Mouse (Mus musculus): ENCODE measurements around the gene Dkk3. TPM values are rescaled to one million over a fixed set of nuclear protein-coding genes. Genes with fewer than 3 reads are reported as not detected.

Dkk3 gene
- polyA plus RNA-seq, 1 experiment from 2014 or later = 55.0 TPM

DNA sequence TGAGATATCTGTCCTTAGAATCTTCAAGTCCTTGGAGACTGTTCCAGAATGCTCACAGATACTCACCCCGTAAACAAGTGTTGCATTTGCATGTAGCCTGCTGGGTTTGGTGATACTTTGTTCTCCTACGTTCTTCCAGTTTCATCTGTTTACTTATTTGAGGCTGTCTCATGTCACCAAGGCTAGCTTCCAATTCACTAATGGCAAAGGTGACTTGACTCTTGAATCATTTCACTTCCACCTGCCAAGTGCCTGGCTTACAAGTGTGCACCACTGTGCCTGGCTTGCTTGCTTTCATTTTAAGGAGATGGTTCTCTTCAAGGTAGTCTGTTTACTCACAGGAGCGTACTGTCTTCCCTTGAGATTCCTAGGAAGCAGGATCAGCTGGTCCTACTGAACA is 5.6 kb upstream of the Dkk3 start:
- Histone ChIP-seq H3K36me3 (ENCODE audit: control insufficient read depth, insufficient read depth, low read length) (no peaks in the 10 kb centered on the region), H3K9me3 (ENCODE audit: control insufficient read depth, low read length) (no peaks in the 10 kb centered on the region), H3K27ac (replicated peaks; ENCODE audit: low read depth, low read length) (no peak overlapping the region), H3K4me2 (ENCODE audit: low read depth, low read length) (no peak overlapping the region), H3K27me3 (replicated peaks; ENCODE audit: control insufficient read depth, insufficient read depth, low read length) (no peaks in the 10 kb centered on the region), H3K4me3 (ENCODE audit: low read depth, low read length) (no peak overlapping the region), H3K9ac (ENCODE audit: low read depth, low read length) (no peak overlapping the region), H3K4me1 (ENCODE audit: control insufficient read depth, insufficient read depth, low read length) (no peaks in the 10 kb centered on the region; the same call in 1 of the 2 replicates)
- DNase-seq (ENCODE audit: low spot score) (no peak), ATAC-seq (ENCODE audit: low read depth) (no peak)
- 87% methylated on average over 3 of the region's 3 CpGs for WGBS

- no peak overlapping the region for H3K27ac ChIP-seq (replicated peaks; ENCODE audit: low read depth, low read length)
- no peak overlapping the region for H3K4me3 ChIP-seq (ENCODE audit: low read depth, low read length)
- H3K4me1 ChIP-seq (ENCODE audit: control insufficient read depth, insufficient read depth, low read length) = peaks cover 15% of the 10 kb centered on the region
- 41% methylated on average over 5 of the region's 6 CpGs for WGBS
- H3K4me2 ChIP-seq (ENCODE audit: low read depth, low read length) = no peak overlapping the region
- no peak overlapping the region for H3K9ac ChIP-seq (ENCODE audit: low read depth, low read length)
- H3K27me3 ChIP-seq (replicated peaks; ENCODE audit: control insufficient read depth, insufficient read depth, low read length) = no peaks in the 10 kb centered on the region
- no peak for ATAC-seq (ENCODE audit: low read depth)
- H3K36me3 ChIP-seq (ENCODE audit: control insufficient read depth, insufficient read depth, low read length) = no peaks in the 10 kb centered on the region
- no peak for DNase-seq (ENCODE audit: low spot score)
- H3K9me3 ChIP-seq (ENCODE audit: control insufficient read depth, low read length) = no peaks in the 10 kb centered on the region
These were observed 978 bp upstream of the Dkk3 start for GRCm38 (mm10) chr7:112159835-112160234.

- peak overlapping the region; percentile 70 for H3K9ac ChIP-seq (ENCODE audit: low read depth, low read length)
- no peaks in the 10 kb centered on the region for H3K27me3 ChIP-seq (replicated peaks; ENCODE audit: control insufficient read depth, insufficient read depth, low read length)
- WGBS = 0% methylated on average over 15 of the region's 23 CpGs
- peaks cover 26% of the 10 kb centered on the region for H3K4me1 ChIP-seq (ENCODE audit: control insufficient read depth, insufficient read depth, low read length)
- H3K36me3 ChIP-seq (ENCODE audit: control insufficient read depth, insufficient read depth, low read length) = no peaks in the 10 kb centered on the region
- H3K9me3 ChIP-seq (ENCODE audit: control insufficient read depth, low read length) = no peaks in the 10 kb centered on the region
- H3K4me3 ChIP-seq (ENCODE audit: low read depth, low read length) = peak overlapping the region; percentile 50
- H3K27ac ChIP-seq (replicated peaks; ENCODE audit: low read depth, low read length) = peak overlapping the region; percentile 63
- peak; percentile 68 for DNase-seq (ENCODE audit: low spot score)
- peak overlapping the region; percentile 60 for H3K4me2 ChIP-seq (ENCODE audit: low read depth, low read length)
- ATAC-seq (ENCODE audit: low read depth) = peak; percentile 62
These were observed 528 bp downstream of the Dkk3 start for GRCm38 (mm10) chr7:112158316-112158741.

DNA sequence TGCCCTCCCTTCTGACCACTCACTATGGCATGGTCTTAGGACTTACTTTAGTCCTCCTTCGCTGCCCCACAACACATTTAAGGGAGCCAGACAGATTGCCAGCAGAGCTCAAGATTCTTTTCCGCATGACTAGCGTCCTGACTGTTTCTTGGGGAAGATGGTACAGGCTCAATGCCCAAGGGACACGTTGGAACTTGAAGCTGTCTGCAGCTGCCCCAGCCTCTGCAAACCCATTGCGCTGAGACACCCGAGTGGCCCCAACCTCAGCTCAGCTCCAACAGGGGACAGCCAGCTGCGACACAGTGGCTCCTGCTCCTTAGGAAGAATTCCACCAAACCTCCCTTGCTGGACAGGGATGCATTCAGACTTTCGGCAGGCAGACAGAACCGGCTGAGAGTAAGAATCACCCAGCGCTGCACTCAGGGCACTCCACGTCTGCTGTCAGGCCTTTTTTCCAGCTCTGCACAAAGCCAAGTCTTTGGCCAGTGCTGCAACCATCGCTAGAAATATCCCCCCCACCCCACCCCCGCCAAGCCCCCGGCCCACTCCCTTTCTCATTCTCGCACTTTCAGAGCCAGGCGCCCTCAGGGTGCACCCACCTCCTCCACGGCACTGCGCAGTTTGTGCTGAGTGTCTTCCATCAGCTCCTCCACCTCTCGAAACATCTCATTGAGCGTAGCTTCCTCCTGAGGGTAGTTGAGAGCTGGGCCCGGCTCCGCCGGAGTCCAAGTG is 1.1 kb downstream of the Dkk3 start:
- WGBS = 8% methylated on average over 23 of the region's 23 CpGs
- Histone ChIP-seq H3K4me1 (ENCODE audit: control insufficient read depth, insufficient read depth, low read length) (peaks cover 26% of the 10 kb centered on the region), H3K4me2 (ENCODE audit: low read depth, low read length) (peak overlapping the region; percentile 60), H3K9ac (ENCODE audit: low read depth, low read length) (peak overlapping the region; percentile 70), H3K27me3 (replicated peaks; ENCODE audit: control insufficient read depth, insufficient read depth, low read length) (no peaks in the 10 kb centered on the region), H3K9me3 (ENCODE audit: control insufficient read depth, low read length) (no peaks in the 10 kb centered on the region), H3K4me3 (ENCODE audit: low read depth, low read length) (peak overlapping the region; percentile 50), H3K36me3 (ENCODE audit: control insufficient read depth, insufficient read depth, low read length) (no peaks in the 10 kb centered on the region), H3K27ac (replicated peaks; ENCODE audit: low read depth, low read length) (peak overlapping the region; percentile 63)
- ATAC-seq (ENCODE audit: low read depth) (peak; percentile 23; the same call in 1 of the 2 replicates), DNase-seq (ENCODE audit: low spot score) (peak; percentile 70)

- no peak overlapping the region; the same call in 1 of the 2 replicates for H3K9ac ChIP-seq (ENCODE audit: low read depth, low read length)
- no peak for ATAC-seq (ENCODE audit: low read depth)
- peaks cover 26% of the 10 kb centered on the region for H3K4me1 ChIP-seq (ENCODE audit: control insufficient read depth, insufficient read depth, low read length)
- 0 out of 2 replicates have a peak, but pooled peaks cover 3% of the 10 kb centered on the region for H3K36me3 ChIP-seq (ENCODE audit: control insufficient read depth, insufficient read depth, low read length)
- H3K4me2 ChIP-seq (ENCODE audit: low read depth, low read length) = peak overlapping the region; percentile 27
- H3K4me3 ChIP-seq (ENCODE audit: low read depth, low read length) = no peak overlapping the region
- H3K27me3 ChIP-seq (replicated peaks; ENCODE audit: control insufficient read depth, insufficient read depth, low read length) = no peaks in the 10 kb centered on the region
- peak; percentile 79 for DNase-seq (ENCODE audit: low spot score)
- H3K9me3 ChIP-seq (ENCODE audit: control insufficient read depth, low read length) = no peaks in the 10 kb centered on the region
- peak overlapping the region; percentile 22; the same call in 1 of the 2 replicates for H3K27ac ChIP-seq (replicated peaks; ENCODE audit: low read depth, low read length)
- WGBS = 6% methylated on average over 1 of the region's 1 CpGs
These were observed 3.7 kb downstream of the Dkk3 start for GRCm38 (mm10) chr7:112155194-112155593.

GRCm38 (mm10) chr7:112154445-112154844 is 4.4 kb downstream of the Dkk3 start:
- no peak for ATAC-seq (ENCODE audit: low read depth)
- peaks cover 26% of the 10 kb centered on the region for H3K4me1 ChIP-seq (ENCODE audit: control insufficient read depth, insufficient read depth, low read length)
- no peak overlapping the region for H3K4me3 ChIP-seq (ENCODE audit: low read depth, low read length)
- H3K4me2 ChIP-seq (ENCODE audit: low read depth, low read length) = peak overlapping the region; percentile 27; the same call in 1 of the 2 replicates
- DNase-seq (ENCODE audit: low spot score) = peak; percentile 55
- H3K36me3 ChIP-seq (ENCODE audit: control insufficient read depth, insufficient read depth, low read length) = 0 out of 2 replicates have a peak, but pooled peaks cover 6% of the 10 kb centered on the region
- WGBS = 56% methylated on average over 4 of the region's 4 CpGs
- no peaks in the 10 kb centered on the region for H3K9me3 ChIP-seq (ENCODE audit: control insufficient read depth, low read length)
- H3K27ac ChIP-seq (replicated peaks; ENCODE audit: low read depth, low read length) = peak overlapping the region; percentile 16
- no peaks in the 10 kb centered on the region for H3K27me3 ChIP-seq (replicated peaks; ENCODE audit: control insufficient read depth, insufficient read depth, low read length)
- no peak overlapping the region for H3K9ac ChIP-seq (ENCODE audit: low read depth, low read length)

GRCm38 (mm10) chr7:112149113-112149512 is 9.7 kb downstream of the Dkk3 start:
- H3K4me2 ChIP-seq (ENCODE audit: low read depth, low read length) = no peak overlapping the region
- no peak overlapping the region for H3K27ac ChIP-seq (replicated peaks; ENCODE audit: low read depth, low read length)
- ATAC-seq (ENCODE audit: low read depth) (no peak), DNase-seq (ENCODE audit: low spot score) (no peak)
- 85% methylated on average over 10 of the region's 10 CpGs for whole genome bisulfite sequencing
- no peak overlapping the region for H3K9ac ChIP-seq (ENCODE audit: low read depth, low read length)
- peaks cover 17% of the 10 kb centered on the region for H3K4me1 ChIP-seq (ENCODE audit: control insufficient read depth, insufficient read depth, low read length)
- no peaks in the 10 kb centered on the region for H3K27me3 ChIP-seq (replicated peaks; ENCODE audit: control insufficient read depth, insufficient read depth, low read length)
- no peaks in the 10 kb centered on the region for H3K9me3 ChIP-seq (ENCODE audit: control insufficient read depth, low read length)
- H3K36me3 ChIP-seq (ENCODE audit: control insufficient read depth, insufficient read depth, low read length) = 0 out of 2 replicates have a peak, but pooled peaks cover 10% of the 10 kb centered on the region
- H3K4me3 ChIP-seq (ENCODE audit: low read depth, low read length) = no peak overlapping the region

GRCm38 (mm10) chr7:112147979-112148378 is 10.9 kb downstream of the Dkk3 start:
- Histone ChIP-seq H3K9ac (ENCODE audit: low read depth, low read length) (no peak overlapping the region), H3K9me3 (ENCODE audit: control insufficient read depth, low read length) (no peaks in the 10 kb centered on the region), H3K27me3 (replicated peaks; ENCODE audit: control insufficient read depth, insufficient read depth, low read length) (no peaks in the 10 kb centered on the region), H3K4me2 (ENCODE audit: low read depth, low read length) (no peak overlapping the region), H3K4me1 (ENCODE audit: control insufficient read depth, insufficient read depth, low read length) (peaks cover 23% of the 10 kb centered on the region), H3K27ac (replicated peaks; ENCODE audit: low read depth, low read length) (no peak overlapping the region), H3K36me3 (ENCODE audit: control insufficient read depth, insufficient read depth, low read length) (0 out of 2 replicates have a peak, but pooled peaks cover 10% of the 10 kb centered on the region), H3K4me3 (ENCODE audit: low read depth, low read length) (no peak overlapping the region)
- peak; percentile 35 for DNase-seq (ENCODE audit: low spot score)
- WGBS = 50% methylated on average over 2 of the region's 2 CpGs
- ATAC-seq (ENCODE audit: low read depth) = no peak
